Mouse (Mus musculus) hindbrain, embryonic 10.5 days (tissue): ENCODE measurements around the gene Cdhr4. TPM values are rescaled to one million over a fixed set of nuclear protein-coding genes. Genes with fewer than 3 reads are reported as not detected.
A peak's percentile ranks its signal among the peaks of the same experiment; 100 is the strongest.

Experiments
- DNase-seq: peaks from one replicate; pipeline ENCODE4 v3.0.0-alpha.2; 2017; ENCODE audit warnings: low spot score
- H3K27ac ChIP-seq: fragments of 300-500 bp; sonication (generic); 2 replicates; pipeline ENCODE4 v1.5.1; 2016; ENCODE audit warnings: mild to moderate bottlenecking, moderate library complexity
- H3K27me3 ChIP-seq: fragments of 300-500 bp; sonication (generic); 2 replicates; pipeline ENCODE4 v1.6.1; 2016; ENCODE audit warnings: mild to moderate bottlenecking; ENCODE audit not compliant: poor library complexity, insufficient read depth, severe bottlenecking
- H3K36me3 ChIP-seq: fragments of 300-500 bp; sonication (generic); 2 replicates; pipeline ENCODE4 v1.6.1; 2016; ENCODE audit warnings: mild to moderate bottlenecking, moderate library complexity
- H3K4me1 ChIP-seq: fragments of 300-500 bp; sonication (generic); replicated peaks from 2 replicates; pipeline ENCODE4 v1.6.1; 2016; ENCODE audit warnings: mild to moderate bottlenecking
- H3K4me3 ChIP-seq: fragments of 300-500 bp; sonication (generic); 2 replicates; pipeline ENCODE4 v1.5.1; 2016; ENCODE audit warnings: mild to moderate bottlenecking, moderate library complexity
- H3K9me3 ChIP-seq: fragments of 300-500 bp; sonication (generic); 2 replicates; pipeline ENCODE4 v1.6.1; 2016; ENCODE audit warnings: mild to moderate bottlenecking, moderate library complexity
- WGBS: fragments of 180-500 bp; shearing (Covaris S2); methylation state at CpG from one replicate; pipeline ENCODE4 v1.1.7; 2016; 5-methylcytosine and 5-hydroxymethylcytosine counted together
- polyA plus RNA-seq: library from polyadenylated mRNA; unstranded; fragments of >200 nt; fragmentation: Nextera tagmentation; extraction: Ambion mirVana; gene quantifications from 2 replicates; pipeline ENCODE4 v1.2.1, GENCODE M21; 2016

Cdhr4 gene
- polyA plus RNA-seq, 1 experiment from 2014 or later: 2.4 TPM

GRCm38 (mm10) chr9:107982681-107983346, 9.5 kb upstream of the Cdhr4 start, which contains the start of gene Gm20661:
Gene Gm20661 (plus strand): TSS chr9:107983058.
- Histone ChIP-seq H3K4me1 (peaks cover 68% of the 10 kb centered on the region), H3K4me3 (peak within 1 kb of the TSS; percentile 72), H3K27ac (peak within 1 kb of the TSS; percentile 88), H3K36me3 (no peaks in the 10 kb centered on the region), H3K9me3 (no peaks in the 10 kb centered on the region), H3K27me3 (peaks cover 24% of the 10 kb centered on the region)
- 47% methylated on average over 14 of the region's 14 CpGs for whole genome bisulfite sequencing
- DNase-seq: peak; percentile 77

GRCm38 (mm10) chr9:107983421-107983890, 8.8 kb upstream of the Cdhr4 start:
- H3K4me1 ChIP-seq: peaks cover 72% of the 10 kb centered on the region
- peaks cover 24% of the 10 kb centered on the region for H3K27me3 ChIP-seq
- no peaks in the 10 kb centered on the region for H3K9me3 ChIP-seq
- WGBS: 38% methylated on average over 4 of the region's 4 CpGs
- peak overlapping the region; percentile 72 for H3K4me3 ChIP-seq
- peak overlapping the region; percentile 88 for H3K27ac ChIP-seq
- no peaks in the 10 kb centered on the region for H3K36me3 ChIP-seq
- peak; percentile 75 for DNase-seq

- peak overlapping the region; percentile 72 for H3K4me3 ChIP-seq
- H3K9me3 ChIP-seq: no peaks in the 10 kb centered on the region
- peaks cover 73% of the 10 kb centered on the region for H3K4me1 ChIP-seq
- 63% methylated on average over 19 of the region's 19 CpGs for WGBS
- no peak for DNase-seq
- peak overlapping the region; percentile 88 for H3K27ac ChIP-seq
- no peaks in the 10 kb centered on the region for H3K36me3 ChIP-seq
- peaks cover 24% of the 10 kb centered on the region for H3K27me3 ChIP-seq
Measured at GRCm38 (mm10) chr9:107984052-107984753, 8.1 kb upstream of the Cdhr4 start.

GRCm38 (mm10) chr9:107984754-107985055, 7.6 kb upstream of the Cdhr4 start:
- H3K9me3 ChIP-seq: no peaks in the 10 kb centered on the region
- WGBS: 57% methylated on average over 9 of the region's 9 CpGs
- peaks cover 24% of the 10 kb centered on the region for H3K27me3 ChIP-seq
- H3K27ac ChIP-seq: peak overlapping the region; percentile 88
- H3K4me3 ChIP-seq: peak overlapping the region; percentile 72
- no peaks in the 10 kb centered on the region for H3K36me3 ChIP-seq
- DNase-seq: no peak
- peaks cover 72% of the 10 kb centered on the region for H3K4me1 ChIP-seq

GRCm38 (mm10) chr9:107985131-107986119, 6.9 kb upstream of the Cdhr4 start, which contains the start of gene Inka1:
Gene Inka1 (minus strand): TSS chr9:107985879.
- 1% methylated on average over 58 of the region's 58 CpGs for WGBS
- peak; percentile 88 for DNase-seq
- no peaks in the 10 kb centered on the region for H3K9me3 ChIP-seq
- peaks cover 68% of the 10 kb centered on the region for H3K4me1 ChIP-seq
- H3K4me3 ChIP-seq: peak within 1 kb of the TSS; percentile 72
- H3K27me3 ChIP-seq: peaks cover 24% of the 10 kb centered on the region
- peak within 1 kb of the TSS; percentile 88 for H3K27ac ChIP-seq
- H3K36me3 ChIP-seq: no peaks in the 10 kb centered on the region

- peak; percentile 87 for DNase-seq
- H3K36me3 ChIP-seq: no peaks in the 10 kb centered on the region
- WGBS: 6% methylated on average over 18 of the region's 18 CpGs
- H3K4me1 ChIP-seq: peaks cover 59% of the 10 kb centered on the region
- peaks cover 24% of the 10 kb centered on the region for H3K27me3 ChIP-seq
- peak overlapping the region; percentile 72 for H3K4me3 ChIP-seq
- no peaks in the 10 kb centered on the region for H3K9me3 ChIP-seq
- 0 out of 2 replicates have a peak overlapping the region, but pooled peaks have one; percentile 88 for H3K27ac ChIP-seq
Measured at GRCm38 (mm10) chr9:107986376-107986775, 5.9 kb upstream of the Cdhr4 start.

- Histone ChIP-seq H3K9me3 (no peaks in the 10 kb centered on the region), H3K4me1 (peaks cover 43% of the 10 kb centered on the region), H3K4me3 (no peak overlapping the region), H3K36me3 (no peaks in the 10 kb centered on the region), H3K27me3 (peaks cover 24% of the 10 kb centered on the region), H3K27ac (no peak overlapping the region)
- WGBS: 70% methylated on average over 3 of the region's 3 CpGs
- DNase-seq: no peak
Measured at GRCm38 (mm10) chr9:107987950-107988349, 4.3 kb upstream of the Cdhr4 start.

GRCm38 (mm10) chr9:107993013-107993412, 716 bp downstream of the Cdhr4 start:
- H3K4me1 ChIP-seq: peaks cover 5% of the 10 kb centered on the region; the same call in 1 of the 2 replicates
- no peaks in the 10 kb centered on the region for H3K27me3 ChIP-seq
- no peak overlapping the region for H3K4me3 ChIP-seq
- DNase-seq: no peak
- H3K36me3 ChIP-seq: no peaks in the 10 kb centered on the region
- WGBS: 82% methylated on average over 11 of the region's 11 CpGs
- H3K27ac ChIP-seq: no peak overlapping the region
- no peaks in the 10 kb centered on the region for H3K9me3 ChIP-seq

GRCm38 (mm10) chr9:107994464-107994863, 2.2 kb downstream of the Cdhr4 start:
- Histone ChIP-seq H3K4me3 (no peak overlapping the region), H3K9me3 (no peaks in the 10 kb centered on the region), H3K36me3 (no peaks in the 10 kb centered on the region), H3K27me3 (no peaks in the 10 kb centered on the region), H3K27ac (no peak overlapping the region), H3K4me1 (no peaks in the 10 kb centered on the region)
- 78% methylated on average over 2 of the region's 2 CpGs for WGBS
- DNase-seq: no peak

- H3K36me3 ChIP-seq: no peaks in the 10 kb centered on the region
- WGBS: 95% methylated on average over 21 of the region's 21 CpGs
Measured at GRCm38 (mm10) chr9:107995513-107995912, 3.2 kb downstream of the Cdhr4 start.

GRCm38 (mm10) chr9:107996049-107996448, 3.8 kb downstream of the Cdhr4 start, which contains the start of gene Gm20662:
Gene Gm20662 (plus strand): TSS chr9:107996349.
- Histone ChIP-seq H3K27ac (no peak within 1 kb of the TSS), H3K36me3 (no peaks in the 10 kb centered on the region), H3K4me3 (no peak within 1 kb of the TSS), H3K4me1 (no peaks in the 10 kb centered on the region), H3K9me3 (no peaks in the 10 kb centered on the region), H3K27me3 (no peaks in the 10 kb centered on the region)
- DNase-seq: no peak
- WGBS: 88% methylated on average over 5 of the region's 5 CpGs

More at GRCm38 (mm10) chr9:107995513-107995912, 3.2 kb downstream of the Cdhr4 start:
- H3K27ac ChIP-seq: no peak overlapping the region
- H3K4me3 ChIP-seq: no peak overlapping the region
- no peaks in the 10 kb centered on the region for H3K4me1 ChIP-seq
- no peaks in the 10 kb centered on the region for H3K9me3 ChIP-seq
- H3K27me3 ChIP-seq: no peaks in the 10 kb centered on the region
- DNase-seq: no peak
